ENCODE assay signal across 19 mouse cellular contexts in genomic region chr8:35114031-35114430, GRCm38 (mm10).
DNase-seq lines count a peak whose midpoint lies in the region; ATAC-seq lines count a peak whose summit lies in the region.
"Had no signal": no experiment of that assay in that cellular context is flagged by ENCODE, and none has a peak within 500 bp of the region (broad histone marks: within the 10 kb centered on the region; RNA-seq: fewer than 3 reads in every experiment).

No protein-coding gene starts in this region.

- H3K36me3 ChIP-seq in heart, embryonic 15.5 days, result no peaks in the 10 kb centered on the region
- no peaks in the 10 kb centered on the region for H3K36me3 ChIP-seq in neural tube, embryonic 14.5 days (ENCODE audit: control insufficient read depth, insufficient read depth, low read length)
- no peaks in the 10 kb centered on the region for H3K36me3 ChIP-seq in neural tube, embryonic 15.5 days
- no peaks in the 10 kb centered on the region for H3K36me3 ChIP-seq in forebrain, embryonic 10.5 days (replicated peaks)
- H3K36me3 ChIP-seq in midbrain, embryonic 16.5 days (ENCODE audit: control insufficient read depth, insufficient read depth, low read length), result no peaks in the 10 kb centered on the region
- H3K36me3 ChIP-seq: embryonic facial prominence, embryonic 12.5 days; forebrain, embryonic 12.5 days; heart, embryonic 13.5 days; liver, embryonic 12.5 days; midbrain, embryonic 12.5 days; neural tube, embryonic 13.5 days had no signal

- no peak overlapping the region for H3K4me3 ChIP-seq in heart, embryonic 15.5 days
- no peak overlapping the region for H3K4me3 ChIP-seq in neural tube, embryonic 14.5 days (ENCODE audit: low read depth, low read length)
- no peak overlapping the region for H3K4me3 ChIP-seq in neural tube, embryonic 15.5 days (replicated peaks)
- no peak overlapping the region for H3K4me3 ChIP-seq in forebrain, embryonic 10.5 days
- no peak overlapping the region for H3K4me3 ChIP-seq in midbrain, embryonic 16.5 days (ENCODE audit: low read depth, low read length)
- H3K4me3 ChIP-seq: embryonic facial prominence, embryonic 12.5 days; forebrain, embryonic 12.5 days; heart, embryonic 13.5 days; layer of hippocampus, adult 2 months; liver, embryonic 12.5 days; midbrain, embryonic 12.5 days; neural tube, embryonic 13.5 days had no signal

- no peak overlapping the region for H3K9ac ChIP-seq in heart, embryonic 15.5 days
- H3K9ac ChIP-seq in neural tube, embryonic 14.5 days (replicated peaks; ENCODE audit: low read depth, low read length), result no peak overlapping the region
- H3K9ac ChIP-seq in neural tube, embryonic 15.5 days (replicated peaks), result no peak overlapping the region
- no peak overlapping the region for H3K9ac ChIP-seq in midbrain, embryonic 16.5 days (ENCODE audit: low read depth, low read length)
- H3K9ac ChIP-seq: embryonic facial prominence, embryonic 12.5 days; forebrain, embryonic 12.5 days; heart, embryonic 13.5 days; liver, embryonic 12.5 days; midbrain, embryonic 12.5 days; neural tube, embryonic 13.5 days had no signal

- intact Hi-C loops in heart, postnatal 36 days (cut with DNase I), result no loop called here

- peak; percentile 40; the same call in 1 of the 2 replicates for ATAC-seq in heart, embryonic 15.5 days (replicated peaks; ENCODE audit: insufficient number of reproducible peaks, insufficient read depth, low FRiP score, low read depth)
- ATAC-seq in neural tube, embryonic 14.5 days (ENCODE audit: low read depth), result peak; percentile 46; the same call in 1 of the 2 replicates
- ATAC-seq in neural tube, embryonic 15.5 days (ENCODE audit: low FRiP score), result no peak
- no peak for ATAC-seq in midbrain, embryonic 16.5 days
- ATAC-seq: liver, embryonic 12.5 days had no signal

- peaks cover 23% of the 10 kb centered on the region for H3K4me1 ChIP-seq in heart, embryonic 15.5 days (replicated peaks)
- H3K4me1 ChIP-seq in neural tube, embryonic 14.5 days (ENCODE audit: control insufficient read depth, insufficient read depth, low read length), result no peaks in the 10 kb centered on the region
- H3K4me1 ChIP-seq in neural tube, embryonic 15.5 days, result no peaks in the 10 kb centered on the region
- no peaks in the 10 kb centered on the region for H3K4me1 ChIP-seq in forebrain, embryonic 10.5 days
- no peaks in the 10 kb centered on the region for H3K4me1 ChIP-seq in midbrain, embryonic 16.5 days (ENCODE audit: control insufficient read depth, insufficient read depth, low read length)
- H3K4me1 ChIP-seq: embryonic facial prominence, embryonic 12.5 days; forebrain, embryonic 12.5 days; liver, embryonic 12.5 days; midbrain, embryonic 12.5 days had no signal

- DNase-seq in heart, adult 9 months (ENCODE audit: low spot score in 2 of 2), result no peak
- peak; percentile 10 to 25 for DNase-seq in heart, postnatal 36 days
- DNase-seq in right cerebral cortex, postnatal 14 days, result no peak
- no peak for DNase-seq in forebrain, embryonic 10.5 days (ENCODE audit: extremely low spot score, low spot score)
- DNase-seq: adrenal gland, adult 8-10 months; cerebellum, postnatal 10 days; kidney, adult 2 months; thymus, postnatal 25 days had no signal

- 57% methylated on average over 10 of the region's 10 CpGs for WGBS in heart, embryonic 15.5 days
- 65% methylated on average over 10 of the region's 10 CpGs for WGBS in neural tube, embryonic 14.5 days
- WGBS in neural tube, embryonic 15.5 days, result 71% methylated on average over 10 of the region's 10 CpGs
- 91% methylated on average over 10 of the region's 10 CpGs for WGBS in forebrain, embryonic 10.5 days
- WGBS in midbrain, embryonic 16.5 days, result 87% methylated on average over 10 of the region's 10 CpGs

- no peaks in the 10 kb centered on the region for H3K27me3 ChIP-seq in heart, embryonic 15.5 days
- no peaks in the 10 kb centered on the region for H3K27me3 ChIP-seq in neural tube, embryonic 14.5 days (ENCODE audit: control insufficient read depth, insufficient read depth, low read length)
- no peaks in the 10 kb centered on the region for H3K27me3 ChIP-seq in neural tube, embryonic 15.5 days (replicated peaks)
- H3K27me3 ChIP-seq in forebrain, embryonic 10.5 days (ENCODE audit: poor library complexity, severe bottlenecking), result no peaks in the 10 kb centered on the region
- no peaks in the 10 kb centered on the region for H3K27me3 ChIP-seq in midbrain, embryonic 16.5 days (ENCODE audit: control insufficient read depth, insufficient read depth, low read depth, low read length)
- H3K27me3 ChIP-seq: embryonic facial prominence, embryonic 12.5 days; forebrain, embryonic 12.5 days; heart, embryonic 13.5 days; midbrain, embryonic 12.5 days; neural tube, embryonic 13.5 days had no signal

- H3K27ac ChIP-seq in heart, embryonic 15.5 days, result no peak overlapping the region
- no peak overlapping the region for H3K27ac ChIP-seq in neural tube, embryonic 14.5 days (ENCODE audit: low read depth, low read length)
- no peak overlapping the region for H3K27ac ChIP-seq in neural tube, embryonic 15.5 days (replicated peaks)
- no peak overlapping the region for H3K27ac ChIP-seq in forebrain, embryonic 10.5 days
- no peak overlapping the region for H3K27ac ChIP-seq in midbrain, embryonic 16.5 days (ENCODE audit: low read length)
- H3K27ac ChIP-seq: embryonic facial prominence, embryonic 12.5 days; forebrain, embryonic 12.5 days; heart, embryonic 13.5 days; layer of hippocampus, adult 2 months; liver, embryonic 12.5 days; midbrain, embryonic 12.5 days; neural tube, embryonic 13.5 days had no signal

- no peaks in the 10 kb centered on the region for H3K9me3 ChIP-seq in heart, embryonic 15.5 days (replicated peaks)
- no peaks in the 10 kb centered on the region for H3K9me3 ChIP-seq in neural tube, embryonic 14.5 days (ENCODE audit: control insufficient read depth, low read length)
- no peaks in the 10 kb centered on the region for H3K9me3 ChIP-seq in neural tube, embryonic 15.5 days (replicated peaks)
- H3K9me3 ChIP-seq in forebrain, embryonic 10.5 days, result peaks cover 3% of the 10 kb centered on the region; the same call in 1 of the 2 replicates
- no peaks in the 10 kb centered on the region for H3K9me3 ChIP-seq in midbrain, embryonic 16.5 days (replicated peaks; ENCODE audit: control insufficient read depth, low read length, poor library complexity, severe bottlenecking)
- H3K9me3 ChIP-seq: embryonic facial prominence, embryonic 12.5 days; liver, embryonic 12.5 days; neural tube, embryonic 13.5 days had no signal

- H3K4me2 ChIP-seq in heart, embryonic 15.5 days, result no peak overlapping the region
- H3K4me2 ChIP-seq in neural tube, embryonic 14.5 days (ENCODE audit: low read depth, low read length), result no peak overlapping the region
- no peak overlapping the region for H3K4me2 ChIP-seq in neural tube, embryonic 15.5 days
- H3K4me2 ChIP-seq in midbrain, embryonic 16.5 days (ENCODE audit: low read length), result no peak overlapping the region
- H3K4me2 ChIP-seq: embryonic facial prominence, embryonic 12.5 days; forebrain, embryonic 12.5 days; heart, embryonic 13.5 days; liver, embryonic 12.5 days; midbrain, embryonic 12.5 days; neural tube, embryonic 13.5 days had no signal

Comparison
In these comparisons a context has a peak if more than half of its experiments do, and no peak if none do; other contexts are left out.
1. ATAC-seq: peak in heart, embryonic 15.5 days (single experiment) and neural tube, embryonic 14.5 days (single experiment); none in neural tube, embryonic 15.5 days (single experiment) and midbrain, embryonic 16.5 days (single experiment).
2. DNase-seq: peak in heart, postnatal 36 days (2 of 2); none in heart, adult 9 months (0 of 2), right cerebral cortex, postnatal 14 days (single experiment) and forebrain, embryonic 10.5 days (single experiment).